Mouse (Mus musculus): ENCODE results near the gene Rccd1.
"Not testable (repeated sequence)": the region's sequence is repeated elsewhere in the genome, so short reads cannot be mapped to it uniquely, and the experiment has no call there.

Gene Rccd1

DNA sequence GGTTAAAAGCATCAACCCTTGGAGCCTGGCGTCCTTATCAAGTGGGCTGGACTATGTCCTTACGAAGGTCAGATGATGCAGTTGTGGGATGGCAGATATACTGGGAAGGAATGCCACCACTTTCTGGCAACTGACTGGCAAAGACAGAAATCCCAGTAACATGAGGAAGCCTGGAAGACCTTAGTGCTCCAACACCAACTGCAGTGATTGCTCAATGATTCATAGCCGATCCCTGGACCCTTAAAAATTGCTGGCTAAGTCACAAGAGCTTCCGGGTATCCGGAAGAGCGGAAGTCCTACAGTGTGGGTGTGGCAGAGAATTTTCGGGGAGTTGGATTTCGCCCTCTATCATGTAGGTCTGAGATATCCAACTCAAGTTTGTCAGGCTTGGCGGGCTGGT, 21.9 kb upstream of the Rccd1 start:
- no peak for DNase-seq (ENCODE audit: low spot score)

DNA sequence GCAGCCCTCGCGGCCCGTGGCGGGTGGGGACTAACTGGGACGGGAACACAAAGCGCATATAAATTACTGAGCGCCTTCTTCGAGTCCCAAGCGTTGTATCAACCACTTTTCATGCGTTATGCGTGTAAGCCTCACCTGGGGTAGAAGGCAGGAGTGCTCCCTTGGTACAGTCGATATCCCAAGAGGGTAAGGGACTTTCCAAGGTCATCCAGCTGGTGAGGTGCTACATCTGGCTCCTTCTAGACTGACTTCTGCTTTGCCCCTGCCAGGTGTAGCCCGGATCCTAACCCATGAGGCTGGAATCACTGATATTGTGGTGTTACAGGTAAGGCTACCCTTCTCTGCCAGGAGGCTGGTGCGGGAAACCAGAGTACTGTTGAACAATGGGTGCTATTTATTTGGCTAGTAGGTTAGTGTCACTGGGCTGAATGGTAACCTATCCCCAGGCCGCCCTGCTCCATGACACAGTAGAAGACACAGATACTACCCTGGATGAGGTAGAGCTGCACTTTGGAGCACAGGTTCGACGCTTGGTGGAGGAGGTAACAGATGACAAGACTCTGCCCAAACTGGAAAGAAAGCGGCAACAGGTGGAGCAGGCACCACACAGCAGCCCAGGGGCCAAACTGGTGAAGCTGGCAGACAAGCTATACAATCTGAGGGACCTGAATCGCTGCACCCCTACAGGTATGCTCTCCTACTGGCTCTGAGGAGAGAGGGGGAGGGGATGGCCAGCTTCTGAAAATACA, 19.2 kb upstream of the Rccd1 start:
- no peak for DNase-seq (ENCODE audit: low spot score)

DNA sequence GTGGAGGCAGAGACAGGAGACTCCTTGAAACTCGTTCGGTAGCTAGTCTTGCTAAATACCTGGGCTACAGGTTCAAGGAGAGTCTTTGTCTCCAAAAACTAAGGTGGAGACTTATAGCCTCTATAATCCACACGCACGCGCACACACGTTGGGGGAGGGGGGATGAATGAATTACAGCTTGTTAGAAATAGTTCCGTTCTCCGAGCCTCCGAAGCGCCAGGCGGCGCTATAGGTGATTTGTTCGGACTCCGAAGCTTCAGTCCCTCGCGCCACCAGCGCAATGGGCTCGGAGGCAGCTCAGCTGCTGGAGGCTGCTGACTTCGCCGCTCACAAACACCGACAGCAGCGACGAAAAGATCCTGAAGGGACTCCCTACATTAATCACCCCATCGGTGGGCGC, 18.6 kb upstream of the Rccd1 start, which contains the start of gene Hddc3:
Gene Hddc3 (plus strand): TSS at position 247 of the 400 bp plus-strand sequence.
- peak; percentile 91 for DNase-seq (ENCODE audit: low spot score)

DNA sequence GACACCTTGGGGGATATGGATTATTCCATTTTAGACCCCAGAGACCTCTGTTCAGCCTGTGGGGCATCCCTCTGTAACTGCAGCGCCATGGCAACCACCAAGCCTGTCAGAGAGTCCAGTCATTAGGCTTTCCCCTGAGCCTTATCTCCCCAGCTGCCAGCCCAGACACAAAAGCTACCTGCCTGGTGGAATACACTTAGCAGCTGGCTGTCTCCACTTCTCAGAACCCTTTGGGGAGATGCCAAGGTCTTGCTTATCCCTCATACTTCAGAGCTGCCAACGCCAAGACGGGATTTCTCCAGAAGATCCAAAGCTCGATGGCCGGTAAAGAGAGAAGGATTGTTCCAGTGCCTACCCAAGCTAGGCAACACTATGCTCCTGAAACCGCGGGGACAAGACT, 17.5 kb upstream of the Rccd1 start:
- no peak for DNase-seq (ENCODE audit: low spot score)

DNA sequence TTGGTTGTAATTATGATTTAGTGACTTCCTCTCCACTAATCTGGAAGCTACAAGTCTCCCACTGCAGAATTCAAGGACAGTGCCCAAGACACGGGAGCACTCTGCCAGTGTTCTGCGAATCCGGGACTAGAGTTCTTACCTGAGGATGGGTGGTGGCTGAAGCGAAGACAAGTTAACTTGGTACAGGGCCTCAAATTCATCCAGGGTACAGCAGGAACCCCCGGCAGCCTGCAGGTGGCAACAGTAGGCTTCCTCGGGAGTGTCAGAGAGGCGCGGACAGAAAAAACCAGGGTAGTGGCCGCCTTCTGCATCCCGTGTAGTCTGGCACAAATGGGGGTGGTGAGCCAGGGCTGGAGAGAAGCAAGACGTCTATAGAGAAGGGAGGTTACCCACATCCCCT, 16.5 kb upstream of the Rccd1 start, which contains the start of gene Unc45a:
Gene Unc45a (minus strand): TSS at position 213 of the 400 bp plus-strand sequence.
- DNase-seq (ENCODE audit: low spot score): peak; percentile 41

DNA sequence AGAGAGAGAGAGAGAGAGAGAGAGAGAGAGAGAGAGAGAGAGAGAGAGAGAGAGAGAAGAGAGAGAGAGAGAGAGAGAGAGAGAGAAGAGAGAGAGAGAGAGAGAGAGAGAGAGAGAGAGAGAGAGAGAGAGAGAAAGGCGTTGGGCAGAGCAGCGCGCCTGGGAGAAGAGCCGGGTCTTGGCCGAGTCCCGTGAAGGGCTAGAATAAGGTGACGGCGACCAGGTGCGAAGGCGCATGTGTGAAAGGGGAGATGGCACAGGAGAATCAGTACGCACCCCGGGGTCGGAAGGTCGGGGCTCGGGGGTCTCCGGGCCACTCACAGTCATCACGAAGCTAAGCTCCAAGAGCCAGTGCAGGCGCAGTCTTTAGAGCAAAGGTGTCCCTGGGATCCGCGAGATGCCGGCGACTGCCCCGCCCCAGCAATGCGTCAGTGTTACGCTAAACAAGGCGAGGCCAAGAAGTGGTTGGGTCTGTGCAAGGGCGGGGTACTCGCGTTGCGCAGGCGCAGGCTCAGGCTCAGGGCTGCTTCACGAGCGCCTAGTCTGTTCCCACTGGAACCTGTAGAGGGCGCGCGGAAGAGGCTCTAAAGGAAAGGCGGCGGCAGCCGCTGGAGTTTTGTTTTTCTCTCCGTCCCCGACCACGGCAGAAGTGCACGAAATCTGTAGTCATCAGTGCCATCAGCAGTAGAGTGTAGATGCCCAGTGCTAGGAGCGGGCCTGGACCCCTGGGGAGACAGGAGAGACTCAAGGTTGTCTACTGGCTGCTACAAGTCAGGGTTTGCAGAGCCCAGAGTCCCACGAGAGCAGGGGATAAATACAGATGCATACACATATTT, 15.8 kb upstream of the Rccd1 start:
- DNase-seq (ENCODE audit: low spot score): peak; percentile 95

DNA sequence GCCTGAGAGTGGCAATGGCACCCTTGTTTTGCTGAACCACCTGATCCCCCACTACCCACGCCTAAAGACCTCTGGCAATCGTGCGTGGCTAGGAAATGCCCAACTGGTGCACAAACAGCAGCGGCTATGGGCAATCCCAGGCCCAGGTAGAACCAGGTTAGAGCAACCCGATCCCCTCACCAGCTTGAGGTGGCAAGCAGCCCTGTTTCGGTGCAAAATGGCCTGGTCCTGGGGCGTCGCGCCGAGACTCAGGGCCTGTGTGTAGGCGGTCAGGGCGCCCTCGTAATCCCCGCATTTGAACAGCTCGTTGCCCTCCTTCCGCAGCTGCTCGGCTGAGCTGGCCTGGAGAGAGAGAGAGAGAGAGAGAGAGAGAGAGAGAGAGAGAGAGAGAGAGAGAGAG, 15.1 kb upstream of the Rccd1 start:
- no peak for DNase-seq (ENCODE audit: low spot score)

DNA sequence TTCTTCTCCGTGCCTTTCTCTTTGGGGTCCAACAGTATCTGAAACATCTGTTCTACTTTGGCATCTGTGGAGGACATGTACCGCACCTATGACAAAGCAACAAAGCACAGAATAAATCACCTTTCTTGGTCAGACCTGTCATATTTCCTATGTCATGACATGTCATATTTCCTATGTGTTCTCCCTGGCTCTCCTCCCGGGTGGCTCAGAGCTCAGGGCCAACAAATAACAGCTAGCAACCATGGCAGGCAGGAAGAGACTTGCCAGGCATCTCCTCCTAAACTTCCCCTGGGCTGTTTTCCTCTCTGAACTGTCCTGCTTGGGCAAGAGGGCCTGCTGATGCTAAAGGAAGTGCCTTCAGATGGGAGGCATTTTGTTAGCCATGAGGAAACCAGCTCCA, 12.7 kb upstream of the Rccd1 start:
- no peak for DNase-seq (ENCODE audit: low spot score)

DNA sequence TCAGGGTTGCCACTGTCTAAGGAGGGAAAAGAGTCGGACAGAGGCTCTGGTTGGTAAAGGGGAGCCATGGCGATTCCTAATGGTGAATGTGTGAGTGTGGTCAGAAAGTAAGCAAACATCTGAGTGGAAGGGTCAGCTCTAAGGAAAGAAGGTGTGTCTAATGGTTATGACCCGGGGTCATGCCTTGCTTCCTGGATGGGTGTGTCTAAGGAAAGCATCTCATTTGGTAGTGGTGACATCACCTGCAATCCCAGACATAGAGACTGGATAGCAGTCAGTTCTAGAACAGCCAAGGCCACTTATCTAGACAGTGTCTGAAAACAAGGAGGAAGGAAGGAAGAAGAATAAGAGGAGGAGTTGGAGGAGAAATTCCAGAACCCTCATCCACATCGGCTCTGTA, 10.6 kb upstream of the Rccd1 start:
- no peak for DNase-seq (ENCODE audit: low spot score)

DNA sequence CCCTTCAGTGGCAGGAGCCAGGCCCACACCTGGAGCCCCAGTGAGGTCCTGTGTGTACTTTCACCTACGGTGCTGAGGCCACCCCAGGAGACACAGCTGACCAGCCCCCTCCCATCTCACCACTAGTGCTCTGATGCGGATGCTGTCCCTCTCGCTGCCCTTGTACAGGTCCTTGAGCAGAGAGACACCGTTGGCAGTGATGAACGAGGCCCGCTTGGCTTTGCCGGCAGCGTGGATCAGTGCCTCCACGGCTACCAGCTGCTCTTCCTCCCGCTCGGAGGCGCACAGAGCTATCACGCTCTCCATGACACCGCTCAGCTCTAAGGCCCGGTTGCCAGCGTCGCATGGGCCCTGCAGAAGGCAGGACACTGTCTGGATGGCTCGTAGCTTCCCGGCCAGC, 7.2 kb upstream of the Rccd1 start:
- DNase-seq (ENCODE audit: low spot score): no peak

DNA sequence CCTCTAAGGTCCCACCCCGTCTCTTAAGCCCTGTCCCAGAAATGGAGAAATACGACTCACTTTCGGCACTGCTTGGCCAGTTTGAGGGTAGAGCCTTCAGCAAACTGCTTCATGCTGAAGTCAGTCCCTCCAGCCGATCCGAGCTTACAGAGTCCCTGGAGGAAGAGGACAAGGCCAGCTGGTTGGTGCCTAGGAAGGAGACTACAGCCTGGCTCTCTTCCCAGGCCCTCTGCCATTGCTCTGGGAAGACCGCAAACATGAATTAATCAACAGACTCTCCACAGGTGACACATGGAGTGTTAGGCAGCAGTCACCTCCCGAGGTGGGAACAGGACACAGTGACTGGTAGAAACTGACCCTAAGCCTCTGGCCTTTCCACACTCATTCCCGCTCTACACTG, 6.0 kb upstream of the Rccd1 start:
- no peak for DNase-seq (ENCODE audit: low spot score)

DNA sequence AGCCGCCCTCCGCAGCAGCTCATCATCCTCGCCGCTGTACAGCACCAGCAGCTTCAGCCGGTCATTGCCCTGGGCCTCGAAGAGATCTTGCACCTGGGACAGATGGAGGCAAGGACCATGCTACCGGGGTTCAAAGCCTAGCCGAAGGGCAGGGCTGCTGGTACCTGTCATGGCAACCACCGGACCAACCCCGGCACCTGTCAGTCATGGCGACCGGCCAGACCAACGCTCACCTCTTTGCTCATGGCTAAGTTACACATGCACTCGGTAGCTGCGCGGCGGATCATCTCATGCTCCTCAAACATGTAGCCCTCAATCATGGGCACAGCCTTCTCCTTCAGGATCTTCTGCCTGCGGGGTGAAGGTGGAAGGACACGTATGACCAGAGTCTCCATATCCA, 1.8 kb upstream of the Rccd1 start:
- DNase-seq (ENCODE audit: low spot score): no peak

DNA sequence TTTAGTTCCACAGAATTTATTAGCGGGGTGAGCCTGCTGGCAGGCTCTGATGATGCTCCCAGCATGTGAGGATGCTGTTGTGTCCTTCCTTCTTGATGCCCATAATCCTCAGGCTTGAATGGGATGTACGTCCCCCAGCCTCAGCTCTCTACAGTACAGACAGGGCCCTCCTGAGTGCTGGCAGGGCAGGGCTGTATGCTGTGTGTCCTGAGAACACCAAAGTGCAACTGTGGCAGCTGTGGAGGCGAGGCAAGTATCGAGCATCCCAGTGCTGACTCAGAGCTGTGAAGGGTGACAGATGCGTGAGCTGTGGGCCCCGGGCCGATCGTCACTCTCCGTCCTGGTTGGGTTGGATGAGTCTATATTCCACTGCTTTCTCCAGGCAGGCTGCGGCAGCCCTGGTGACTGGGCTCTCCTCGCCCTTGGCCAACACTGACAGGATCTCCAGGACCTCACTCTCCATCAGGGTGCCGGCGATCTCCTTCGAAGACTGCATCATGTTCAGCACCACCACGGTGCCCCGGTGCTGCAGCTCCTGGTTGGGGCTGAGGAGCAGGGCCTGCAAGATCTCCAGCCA, 1.1 kb upstream of the Rccd1 start:
- no peak for DNase-seq (ENCODE audit: low spot score)

DNA sequence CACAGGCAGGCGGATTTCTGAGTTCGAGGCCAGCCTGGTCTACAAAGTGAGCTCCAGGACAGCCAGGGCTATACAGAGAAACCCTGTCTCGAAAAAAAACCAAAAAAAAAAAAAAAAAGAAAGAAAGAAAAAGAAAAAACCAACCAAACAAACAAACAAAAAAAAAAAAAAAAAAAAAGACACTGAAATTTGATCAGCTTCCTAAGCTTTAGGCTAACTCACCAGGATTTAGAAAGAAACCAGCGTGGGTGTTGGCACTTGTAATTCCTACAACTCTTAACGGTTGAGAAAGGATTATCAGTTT, 514 bp upstream of the Rccd1 start:
- DNase-seq (ENCODE audit: low spot score): not testable (repeated sequence)

DNA sequence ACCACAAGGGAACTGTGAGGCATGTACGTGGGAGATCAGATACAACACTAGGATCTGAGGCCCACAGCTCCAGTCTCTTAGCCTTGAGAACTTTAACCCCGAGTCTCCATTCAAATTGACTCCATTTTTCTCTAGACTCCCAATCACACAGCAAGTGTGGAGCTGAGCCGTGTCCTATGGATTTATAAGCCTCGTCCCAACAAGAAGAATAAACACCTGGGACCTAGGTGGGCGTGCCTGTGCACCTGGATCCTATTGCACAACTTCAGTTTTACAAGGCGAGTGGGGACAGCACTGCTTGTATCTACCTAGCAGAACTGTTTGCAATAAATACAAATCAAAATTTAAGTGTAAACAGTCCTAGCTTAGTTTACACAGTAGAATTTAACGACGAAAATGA, 918 bp downstream of the Rccd1 start:
- DNase-seq (ENCODE audit: low spot score): no peak

DNA sequence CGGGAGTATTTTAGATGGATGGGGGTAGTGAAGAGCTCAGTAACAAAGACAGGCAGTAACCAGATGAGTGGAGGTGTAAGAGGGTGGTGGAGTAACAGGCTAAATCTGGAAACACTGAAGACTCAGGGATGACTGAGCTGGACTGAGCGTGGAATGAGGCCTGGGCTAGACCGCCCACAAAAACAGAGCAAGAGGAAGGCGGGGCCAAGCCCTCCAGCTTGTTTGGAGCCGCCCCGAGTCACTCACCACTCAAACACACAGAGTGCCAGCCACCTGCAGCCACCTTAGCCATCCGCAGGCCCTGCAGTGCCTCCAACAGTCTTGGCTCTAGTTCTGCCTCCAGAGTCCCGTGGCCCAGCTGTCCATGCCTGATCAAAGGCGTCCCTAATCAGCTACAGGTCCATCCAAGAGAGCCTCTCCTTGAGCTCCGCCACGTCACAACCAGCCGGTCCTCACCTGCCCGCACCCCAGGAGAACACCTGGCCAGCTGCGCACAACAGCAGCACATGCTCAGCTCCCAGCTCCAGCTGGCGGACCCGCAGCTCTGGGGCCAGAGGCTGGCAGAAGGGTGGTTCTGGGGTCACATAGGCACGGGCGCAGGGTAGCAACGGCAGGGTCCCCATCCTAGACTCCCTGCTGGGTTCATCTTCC, 4.3 kb downstream of the Rccd1 start:
- no peak for DNase-seq (ENCODE audit: low spot score)

DNA sequence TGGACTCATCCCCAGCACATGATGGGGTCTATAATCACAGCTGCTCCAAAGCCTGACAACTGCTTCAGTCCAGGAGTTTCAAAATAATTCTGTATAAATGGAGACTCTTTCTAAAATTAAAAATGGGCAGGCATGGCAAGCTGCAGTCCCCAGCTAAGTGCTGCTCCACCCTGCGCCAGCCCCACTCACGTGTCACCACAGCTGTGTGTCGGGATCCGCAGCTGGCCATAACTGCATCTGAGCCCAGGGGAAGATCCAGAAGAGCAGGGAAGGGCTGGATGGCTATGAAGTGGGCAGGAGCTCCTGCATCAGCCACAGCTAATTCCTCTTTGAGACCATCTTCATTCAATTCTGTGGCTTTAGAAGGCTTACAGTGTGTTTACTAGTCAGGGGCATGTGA, 5.6 kb downstream of the Rccd1 start:
- DNase-seq (ENCODE audit: low spot score): no peak

DNA sequence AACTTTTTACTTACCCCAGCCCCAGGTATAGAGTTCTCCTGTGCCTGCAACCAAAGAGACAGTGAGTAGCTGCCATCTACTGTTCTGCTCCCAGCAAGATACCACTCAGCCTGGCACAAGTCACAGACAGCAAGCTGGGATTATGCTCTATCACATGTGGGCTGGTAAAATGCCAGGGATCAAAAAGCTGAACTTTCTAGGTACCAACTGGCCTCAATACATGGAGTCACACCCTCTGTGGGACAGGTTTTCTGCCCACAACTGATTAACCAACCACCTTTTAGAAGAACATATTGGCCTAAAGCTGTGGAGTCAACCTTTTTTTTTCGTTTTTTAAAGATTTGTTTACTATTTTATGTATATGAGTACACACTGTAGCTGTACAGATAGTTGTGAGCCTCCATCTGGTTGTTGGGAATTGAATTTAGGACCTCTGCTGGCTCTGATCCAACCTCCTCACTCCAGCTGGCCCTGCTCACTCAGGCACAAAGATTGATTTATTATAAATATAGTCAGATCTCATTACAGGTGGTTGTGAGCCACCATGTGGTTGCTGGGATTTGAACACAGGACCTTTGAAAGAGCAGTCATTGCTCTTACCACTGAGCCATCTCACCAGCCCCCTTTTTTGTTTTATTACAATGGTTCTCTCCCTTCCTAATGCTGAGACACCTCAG, 6.7 kb downstream of the Rccd1 start:
- DNase-seq (ENCODE audit: low spot score): no peak

DNA sequence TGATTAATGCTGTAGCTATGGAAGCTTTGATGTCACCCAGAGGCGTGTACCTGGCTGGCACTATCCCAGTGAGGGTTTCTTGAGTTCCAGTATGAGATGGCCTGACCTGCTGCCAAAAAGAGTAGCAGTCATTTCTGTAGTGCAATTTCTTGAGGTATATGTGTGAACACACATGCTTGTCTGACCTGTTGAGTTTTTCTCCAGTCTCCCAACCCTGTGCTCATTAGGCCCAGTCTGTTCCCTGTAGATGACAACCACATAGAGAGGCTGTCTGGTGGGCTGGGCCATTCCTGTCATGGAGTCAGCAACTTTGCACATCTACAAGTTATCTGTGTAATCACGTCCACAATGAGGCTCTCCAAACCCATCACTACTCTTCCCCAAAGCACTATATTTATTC, 8.5 kb downstream of the Rccd1 start:
- no peak for DNase-seq (ENCODE audit: low spot score)

DNA sequence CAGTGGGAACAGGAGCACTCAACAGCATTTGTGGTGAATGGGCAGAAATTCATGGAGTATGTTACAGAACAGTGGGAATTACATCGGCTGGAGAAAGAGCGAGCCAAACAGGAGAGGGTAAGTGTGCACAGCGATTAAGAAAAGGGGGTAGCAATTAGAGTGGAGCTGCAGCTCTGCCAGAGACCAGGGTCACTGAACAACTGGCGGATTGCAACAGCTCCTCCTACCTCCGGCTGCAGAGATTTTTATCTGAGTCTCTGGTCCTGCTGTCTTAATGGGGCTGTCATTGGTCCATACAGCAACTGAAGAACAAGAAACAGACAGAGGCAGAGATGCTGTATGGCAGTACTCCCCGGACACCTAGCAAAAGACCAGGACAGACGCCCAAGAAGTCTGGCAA, 13.5 kb downstream of the Rccd1 start:
- DNase-seq (ENCODE audit: low spot score): no peak

DNA sequence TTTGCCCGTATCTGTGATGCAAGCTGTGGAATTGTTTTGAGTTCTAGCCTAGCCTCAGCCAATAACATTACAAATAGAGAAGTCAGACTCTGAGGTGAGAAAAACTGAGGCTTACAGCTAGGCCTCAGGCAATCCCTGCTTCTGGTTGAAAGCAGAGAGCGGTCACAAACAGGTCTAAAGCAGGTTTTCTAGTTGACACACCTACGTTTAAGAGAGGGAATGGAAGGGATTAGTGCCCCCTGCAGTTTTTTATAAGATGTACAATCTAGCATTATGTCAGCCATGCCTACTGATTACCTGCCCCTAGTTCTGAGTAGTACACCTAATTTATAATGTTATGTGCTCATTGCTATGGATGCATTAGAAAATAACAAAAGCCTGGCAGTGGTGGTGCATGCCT, 16.5 kb downstream of the Rccd1 start:
- DNase-seq (ENCODE audit: low spot score): no peak

DNA sequence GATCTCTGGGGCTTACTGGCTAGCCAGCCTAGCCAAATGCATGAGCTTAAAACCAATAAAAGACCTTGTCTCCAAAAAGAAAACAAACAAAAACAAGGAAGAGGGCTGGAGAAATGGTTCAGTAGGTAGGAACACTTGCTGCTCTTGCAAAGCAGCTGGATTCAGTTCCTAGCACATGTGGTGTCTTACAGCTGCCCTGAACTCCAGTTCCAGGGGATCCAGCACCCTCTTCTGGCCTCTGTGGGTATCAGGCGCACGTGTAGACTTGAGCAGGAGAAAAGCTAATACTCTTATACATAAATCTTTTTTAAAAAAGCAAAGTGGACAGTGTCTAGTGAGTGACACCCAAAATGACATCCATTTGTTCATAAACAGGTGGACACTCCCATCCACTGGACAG, 22.7 kb downstream of the Rccd1 start:
- no peak for DNase-seq (ENCODE audit: low spot score)

All from ovary, postnatal 14 days (tissue).